Mouse (Mus musculus): Measurements from ENCODE around the gene Btn1a1. TPM values are rescaled to one million over a fixed set of nuclear protein-coding genes. Genes with fewer than 3 reads are reported as not detected.

The Btn1a1 gene
- total and polyA plus RNA-seq, 2 experiments from 2014 or later: 0.18 TPM; not detected in 1

DNA sequence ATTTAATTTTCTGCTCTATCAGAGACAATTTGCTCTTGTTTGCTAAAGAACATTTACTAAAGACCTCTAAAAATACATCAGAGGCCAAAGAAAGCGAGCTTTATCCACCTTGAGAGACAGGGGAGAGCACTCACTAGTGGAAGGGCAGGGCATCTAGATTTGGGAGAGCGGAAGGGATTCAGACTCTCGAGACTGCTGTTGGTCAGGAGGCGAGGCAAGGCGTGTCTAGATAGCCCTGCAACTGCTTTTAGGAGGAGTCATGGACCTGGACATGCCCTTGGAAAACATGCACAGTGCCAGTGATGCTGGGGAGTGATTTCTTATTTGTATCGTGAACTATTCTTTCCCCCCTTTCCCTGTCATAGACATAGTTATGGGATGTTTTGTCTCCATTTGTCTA is 29.8 kb upstream of the Btn1a1 start:
- TF ChIP-seq EP300 (IDR thresholded peaks at IDR 0.05; ENCODE audit: low read depth): no peak
- TF ChIP-seq CTCF (IDR thresholded peaks at IDR 0.05; ENCODE audit: low read depth): no peak
- H3K4me1 ChIP-seq (ENCODE audit: control insufficient read depth, insufficient read depth): no peaks in the 10 kb centered on the region

DNA sequence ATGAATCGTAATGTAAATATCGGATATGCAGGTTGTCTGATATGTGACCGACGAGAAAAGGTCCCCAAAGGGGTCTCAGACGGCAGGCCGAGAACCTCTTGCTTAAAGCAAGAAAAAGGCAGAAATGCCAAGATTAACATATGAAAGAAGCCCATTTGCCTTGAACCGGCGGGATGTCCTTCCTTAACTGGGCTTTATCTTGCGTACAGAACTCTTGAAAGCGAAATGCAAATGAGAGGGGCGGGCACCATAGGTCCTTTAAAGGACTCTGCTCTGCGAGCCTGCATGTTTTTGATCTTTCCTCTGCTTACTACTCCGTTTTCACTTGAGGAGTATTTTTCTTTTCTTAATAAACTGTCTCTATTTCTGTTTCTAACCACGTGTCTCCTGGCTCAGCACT is 26.3 kb upstream of the Btn1a1 start:
- H3K36me3 ChIP-seq (replicated peaks; ENCODE audit: control insufficient read depth, insufficient read depth, low read length): no peaks in the 10 kb centered on the region
- H3K27ac ChIP-seq (ENCODE audit: low read depth): no peak overlapping the region
- H3K27me3 ChIP-seq (ENCODE audit: control insufficient read depth, insufficient read depth, low read length): no peaks in the 10 kb centered on the region
- TF ChIP-seq CTCF (IDR thresholded peaks at IDR 0.05; ENCODE audit: low read depth): no peak
- TF ChIP-seq EP300 (IDR thresholded peaks at IDR 0.05; ENCODE audit: low read depth): no peak
- no peak for DNase-seq (ENCODE audit: low spot score)
- 10% methylated on average over 14 of the region's 14 CpGs for WGBS
- H3K9ac ChIP-seq (replicated peaks; ENCODE audit: low read depth, low read length): no peak overlapping the region
- H3K4me3 ChIP-seq (ENCODE audit: low read depth, low read length): peak overlapping the region; percentile 38
- H3K4me1 ChIP-seq (ENCODE audit: control insufficient read depth, insufficient read depth): no peaks in the 10 kb centered on the region
- peak overlapping the region; percentile 55 for H3K4me2 ChIP-seq (ENCODE audit: low read depth, low read length)
- no peaks in the 10 kb centered on the region for H3K9me3 ChIP-seq (replicated peaks; ENCODE audit: control insufficient read depth, low read length)
- ATAC-seq (ENCODE audit: insufficient read depth, low read depth): no peak

More for the DNA sequence above, 29.8 kb upstream of the Btn1a1 start:
- WGBS: 79% methylated on average over 6 of the region's 6 CpGs
- no peaks in the 10 kb centered on the region for H3K36me3 ChIP-seq (replicated peaks; ENCODE audit: control insufficient read depth, insufficient read depth, low read length)
- H3K4me2 ChIP-seq (ENCODE audit: low read depth, low read length): no peak overlapping the region
- no peak for DNase-seq (ENCODE audit: low spot score)
- H3K9me3 ChIP-seq (replicated peaks; ENCODE audit: control insufficient read depth, low read length): no peaks in the 10 kb centered on the region
- no peak for ATAC-seq (ENCODE audit: insufficient read depth, low read depth)
- H3K27me3 ChIP-seq (ENCODE audit: control insufficient read depth, insufficient read depth, low read length): no peaks in the 10 kb centered on the region
- H3K4me3 ChIP-seq (ENCODE audit: low read depth, low read length): no peak overlapping the region
- H3K9ac ChIP-seq (replicated peaks; ENCODE audit: low read depth, low read length): no peak overlapping the region
- no peak overlapping the region for H3K27ac ChIP-seq (ENCODE audit: low read depth)

DNA sequence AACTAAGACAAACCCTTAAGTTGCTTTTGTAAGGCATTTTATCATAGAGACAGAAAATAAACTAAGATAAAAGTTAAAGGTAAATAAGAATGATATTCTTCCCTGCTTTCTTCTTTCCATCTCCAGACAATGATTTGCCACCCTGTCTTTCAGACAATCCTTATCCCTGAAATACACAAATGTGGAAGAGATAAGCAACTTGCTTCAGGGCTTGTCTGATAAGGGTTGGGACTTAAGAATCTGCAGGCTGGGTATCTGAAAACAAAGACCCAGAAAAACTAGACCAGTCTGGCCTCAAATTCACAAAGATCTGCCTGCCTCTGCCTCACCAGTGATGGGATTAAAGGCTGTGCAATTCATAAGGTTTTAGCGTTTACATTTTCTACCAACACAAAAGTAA is 25.6 kb upstream of the Btn1a1 start:
- Histone ChIP-seq H3K27ac (ENCODE audit: low read depth) (no peak overlapping the region), H3K4me1 (ENCODE audit: control insufficient read depth, insufficient read depth) (no peaks in the 10 kb centered on the region), H3K4me3 (ENCODE audit: low read depth, low read length) (no peak overlapping the region), H3K9ac (replicated peaks; ENCODE audit: low read depth, low read length) (no peak overlapping the region), H3K4me2 (ENCODE audit: low read depth, low read length) (no peak overlapping the region), H3K27me3 (ENCODE audit: control insufficient read depth, insufficient read depth, low read length) (no peaks in the 10 kb centered on the region), H3K36me3 (replicated peaks; ENCODE audit: control insufficient read depth, insufficient read depth, low read length) (no peaks in the 10 kb centered on the region), H3K9me3 (replicated peaks; ENCODE audit: control insufficient read depth, low read length) (no peaks in the 10 kb centered on the region)
- ATAC-seq (ENCODE audit: insufficient read depth, low read depth): no peak
- TF ChIP-seq CTCF (IDR thresholded peaks at IDR 0.05; ENCODE audit: low read depth): no peak
- TF ChIP-seq EP300 (IDR thresholded peaks at IDR 0.05; ENCODE audit: low read depth): no peak
- WGBS: 22% methylated on average over 1 of the region's 1 CpGs
- no peak for DNase-seq (ENCODE audit: low spot score)

DNA sequence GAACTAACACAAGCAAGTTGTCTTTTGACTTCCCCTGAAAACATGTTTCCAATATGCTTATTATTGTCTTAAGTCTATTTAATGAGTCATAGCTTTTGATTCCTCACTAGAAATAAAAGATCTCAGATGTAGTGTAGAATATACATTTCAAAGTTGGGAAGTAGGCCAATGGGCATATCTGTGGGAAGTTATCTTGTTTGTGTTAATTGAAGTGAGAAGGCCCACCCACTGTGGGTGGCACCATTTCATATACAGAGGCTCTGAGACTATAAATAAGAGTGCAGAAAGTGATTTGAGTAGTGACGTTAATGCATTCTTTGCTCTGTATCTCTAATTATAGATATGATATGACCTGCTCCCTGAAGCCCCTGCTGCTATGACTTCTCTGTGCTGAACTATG is 25.2 kb upstream of the Btn1a1 start:
- WGBS: 36% methylated on average over 1 of the region's 1 CpGs
- Histone ChIP-seq H3K9me3 (replicated peaks; ENCODE audit: control insufficient read depth, low read length) (no peaks in the 10 kb centered on the region), H3K36me3 (replicated peaks; ENCODE audit: control insufficient read depth, insufficient read depth, low read length) (no peaks in the 10 kb centered on the region), H3K4me3 (ENCODE audit: low read depth, low read length) (no peak overlapping the region), H3K4me1 (ENCODE audit: control insufficient read depth, insufficient read depth) (no peaks in the 10 kb centered on the region), H3K27me3 (ENCODE audit: control insufficient read depth, insufficient read depth, low read length) (no peaks in the 10 kb centered on the region), H3K27ac (ENCODE audit: low read depth) (no peak overlapping the region), H3K4me2 (ENCODE audit: low read depth, low read length) (no peak overlapping the region), H3K9ac (replicated peaks; ENCODE audit: low read depth, low read length) (no peak overlapping the region)
- no peak for ATAC-seq (ENCODE audit: insufficient read depth, low read depth)
- TF ChIP-seq EP300 (IDR thresholded peaks at IDR 0.05; ENCODE audit: low read depth): no peak
- no peak for TF ChIP-seq CTCF (IDR thresholded peaks at IDR 0.05; ENCODE audit: low read depth)
- DNase-seq (ENCODE audit: low spot score): no peak

DNA sequence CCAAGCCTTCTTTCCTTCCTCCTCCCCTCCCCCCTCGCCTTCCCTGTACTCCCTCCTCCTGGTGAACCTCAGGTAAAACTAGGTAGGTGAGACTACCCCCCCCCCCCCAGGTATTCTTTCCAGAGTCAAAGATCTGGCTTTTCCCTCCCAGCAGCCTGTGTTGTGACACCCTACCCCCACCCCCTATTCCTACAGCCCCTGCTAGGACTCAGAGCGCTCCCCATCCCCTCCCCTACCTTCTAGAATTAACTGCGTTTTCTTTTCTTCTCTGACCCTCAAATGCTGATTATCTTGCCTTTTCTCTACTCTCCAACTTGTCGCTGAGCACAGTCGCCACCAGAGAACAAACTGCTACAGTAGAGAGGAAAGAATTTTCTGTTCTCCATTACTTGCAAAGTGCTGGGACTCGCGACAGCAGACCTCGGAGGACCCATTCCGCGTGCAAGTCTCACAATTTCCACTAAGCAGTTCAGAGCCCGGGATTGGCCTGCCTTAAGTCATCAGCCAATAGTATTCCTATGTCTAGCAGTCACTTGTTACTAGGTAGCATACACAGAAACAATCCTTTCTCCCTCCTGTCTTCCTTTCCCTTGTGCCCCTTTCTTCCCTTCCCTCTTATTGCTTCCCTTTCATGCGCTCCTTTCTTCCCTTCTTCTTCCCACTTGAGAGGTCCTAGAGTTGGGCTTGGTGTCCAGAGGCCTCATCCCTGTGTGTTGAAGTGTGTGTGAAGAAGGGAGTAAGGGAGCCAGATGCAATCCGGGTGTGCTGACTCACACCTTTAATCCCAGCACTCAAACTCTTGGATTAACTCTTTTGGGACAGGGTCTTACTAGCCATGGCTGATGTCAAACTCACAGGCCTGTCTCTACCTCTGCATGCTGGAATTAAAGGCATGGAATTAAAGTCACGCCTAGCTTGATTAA is 23.0 kb upstream of the Btn1a1 start, which contains the start of gene Btn2a2:
Gene Btn2a2, minus strand, starts transcription at position 458 of the 923 bp plus-strand sequence.
- 3% methylated on average over 13 of the region's 14 CpGs for WGBS

More for the DNA sequence above, 23.0 kb upstream of the Btn1a1 start, which contains the start of gene Btn2a2:
- peak; percentile 94 for DNase-seq (ENCODE audit: low spot score)
- TF ChIP-seq CTCF (IDR thresholded peaks at IDR 0.05; ENCODE audit: low read depth): no peak
- no peak for TF ChIP-seq EP300 (IDR thresholded peaks at IDR 0.05; ENCODE audit: low read depth)
- peak within 1 kb of the TSS; percentile 50 for H3K4me2 ChIP-seq (ENCODE audit: low read depth, low read length)
- no peaks in the 10 kb centered on the region for H3K4me1 ChIP-seq (ENCODE audit: control insufficient read depth, insufficient read depth)
- no peak within 1 kb of the TSS for H3K9ac ChIP-seq (replicated peaks; ENCODE audit: low read depth, low read length)
- ATAC-seq (ENCODE audit: insufficient read depth, low read depth): peak; percentile 94
- no peaks in the 10 kb centered on the region for H3K27me3 ChIP-seq (ENCODE audit: control insufficient read depth, insufficient read depth, low read length)
- H3K4me3 ChIP-seq (ENCODE audit: low read depth, low read length): peak within 1 kb of the TSS; percentile 14; the same call in 1 of the 2 replicates
- no peaks in the 10 kb centered on the region for H3K9me3 ChIP-seq (replicated peaks; ENCODE audit: control insufficient read depth, low read length)
- H3K36me3 ChIP-seq (replicated peaks; ENCODE audit: control insufficient read depth, insufficient read depth, low read length): no peaks in the 10 kb centered on the region
- H3K27ac ChIP-seq (ENCODE audit: low read depth): no peak within 1 kb of the TSS
